ENCODE assay signal across 9 mouse cellular contexts in genomic region chr12:108959639-108960219, GRCm38 (mm10).
DNase-seq lines count a peak whose midpoint lies in the region; ATAC-seq and TF ChIP-seq lines count a peak whose summit lies in the region.
"Had no signal": no experiment of that assay in that cellular context is flagged by ENCODE, and none has a peak within 500 bp of the region (broad histone marks: within the 10 kb centered on the region; RNA-seq: fewer than 3 reads in every experiment).

No protein-coding gene starts in this region.

- H3K4me2 ChIP-seq in lung, embryonic 14.5 days, result peak overlapping the region; percentile 52
- peak overlapping the region; percentile 53 for H3K4me2 ChIP-seq in forebrain, postnatal 0 days (ENCODE audit: low read depth)
- peak overlapping the region; percentile 53 for H3K4me2 ChIP-seq in stomach, embryonic 14.5 days (replicated peaks; ENCODE audit: low read depth, low read length)
- H3K4me2 ChIP-seq: liver, embryonic 15.5 days had no signal

- DNase-seq in lung, embryonic 14.5 days, result no peak
- DNase-seq in lung, postnatal 4 days, result no peak
- no peak for DNase-seq in forebrain, postnatal 0 days
- peak; percentile 44 to 78 for DNase-seq in kidney, postnatal 25 days
- no peak for DNase-seq in left cerebral cortex, postnatal 4 days
- no peak for DNase-seq in layer of hippocampus, adult 9-10 months (ENCODE audit: low spot score)
- DNase-seq in right cerebral cortex, adult 2 months (ENCODE audit: low spot score in 2 of 2), result no peak

- no peak overlapping the region for H3K9ac ChIP-seq in lung, embryonic 14.5 days
- H3K9ac ChIP-seq in forebrain, postnatal 0 days, result peak overlapping the region; percentile 19; the same call in 1 of the 2 replicates
- no peak overlapping the region for H3K9ac ChIP-seq in stomach, embryonic 14.5 days (replicated peaks; ENCODE audit: low read depth, low read length)
- H3K9ac ChIP-seq: liver, embryonic 15.5 days had no signal

- H3K4me3 ChIP-seq in lung, embryonic 14.5 days (ENCODE audit: low read depth, low read length), result no peak overlapping the region
- peak overlapping the region; percentile 25; the same call in 1 of the 2 replicates for H3K4me3 ChIP-seq in forebrain, postnatal 0 days (ENCODE audit: low read depth, low read length)
- H3K4me3 ChIP-seq in stomach, embryonic 14.5 days (ENCODE audit: low read depth, low read length), result peak overlapping the region; percentile 25
- H3K4me3 ChIP-seq: liver, embryonic 15.5 days had no signal

- no peaks in the 10 kb centered on the region for H3K27me3 ChIP-seq in lung, embryonic 14.5 days (ENCODE audit: insufficient read depth, low read length)
- no peaks in the 10 kb centered on the region; the same call in 1 of the 2 replicates for H3K27me3 ChIP-seq in forebrain, postnatal 0 days (ENCODE audit: insufficient read depth, low read length)
- H3K27me3 ChIP-seq in stomach, embryonic 14.5 days (ENCODE audit: control insufficient read depth, insufficient read depth, low read length), result no peaks in the 10 kb centered on the region

- 39% methylated on average over 12 of the region's 12 CpGs for WGBS in lung, embryonic 14.5 days
- 16% methylated on average over 12 of the region's 12 CpGs for WGBS in forebrain, postnatal 0 days
- WGBS in stomach, embryonic 14.5 days, result 36% methylated on average over 12 of the region's 12 CpGs

- no peaks in the 10 kb centered on the region for H3K9me3 ChIP-seq in lung, embryonic 14.5 days (ENCODE audit: low read depth, low read length)
- no peaks in the 10 kb centered on the region for H3K9me3 ChIP-seq in forebrain, postnatal 0 days (ENCODE audit: low read length)
- no peaks in the 10 kb centered on the region for H3K9me3 ChIP-seq in stomach, embryonic 14.5 days (ENCODE audit: control insufficient read depth, low read depth, low read length)
- H3K9me3 ChIP-seq: liver, embryonic 15.5 days had no signal

- intact Hi-C loops in left cerebral cortex, postnatal 4 days (cut with DNase I), result no loop called here

- no peak for TF ChIP-seq CTCF in lung, embryonic 14.5 days (IDR thresholded peaks at IDR 0.05; ENCODE audit: low read depth)
- no peak for TF ChIP-seq CTCF in forebrain, postnatal 0 days (IDR thresholded peaks at IDR 0.05; ENCODE audit: low read depth)

- no peaks in the 10 kb centered on the region for H3K36me3 ChIP-seq in lung, embryonic 14.5 days (ENCODE audit: insufficient read depth)
- H3K36me3 ChIP-seq in forebrain, postnatal 0 days (ENCODE audit: insufficient read depth), result no peaks in the 10 kb centered on the region
- no peaks in the 10 kb centered on the region for H3K36me3 ChIP-seq in stomach, embryonic 14.5 days (ENCODE audit: control insufficient read depth, insufficient read depth, low read length)
- H3K36me3 ChIP-seq: liver, embryonic 15.5 days had no signal

- H3K4me1 ChIP-seq in lung, embryonic 14.5 days (ENCODE audit: insufficient read depth), result peaks cover 5% of the 10 kb centered on the region; the same call in 1 of the 2 replicates
- H3K4me1 ChIP-seq in forebrain, postnatal 0 days (ENCODE audit: insufficient read depth), result peaks cover 14% of the 10 kb centered on the region
- peaks cover 7% of the 10 kb centered on the region; the same call in 1 of the 2 replicates for H3K4me1 ChIP-seq in stomach, embryonic 14.5 days (ENCODE audit: control insufficient read depth, insufficient read depth, low read length)
- H3K4me1 ChIP-seq: liver, embryonic 15.5 days had no signal

- no peak overlapping the region for H3K27ac ChIP-seq in lung, embryonic 14.5 days (ENCODE audit: low read depth)
- no peak overlapping the region for H3K27ac ChIP-seq in forebrain, postnatal 0 days (ENCODE audit: low read depth, low read length)
- no peak overlapping the region for H3K27ac ChIP-seq in stomach, embryonic 14.5 days (ENCODE audit: low read length)
- H3K27ac ChIP-seq: liver, embryonic 15.5 days had no signal

- ATAC-seq in lung, embryonic 14.5 days (ENCODE audit: insufficient read depth), result no peak
- peak; percentile 57 for ATAC-seq in forebrain, postnatal 0 days
- ATAC-seq in stomach, embryonic 14.5 days (ENCODE audit: insufficient number of reproducible peaks, insufficient read depth, low FRiP score, low read depth), result no peak

Comparison
In these comparisons a context has a peak if more than half of its experiments do, and no peak if none do; other contexts are left out.
1. DNase-seq: peak in kidney, postnatal 25 days (2 of 2); none in lung, embryonic 14.5 days (single experiment), lung, postnatal 4 days (0 of 2), forebrain, postnatal 0 days (single experiment), left cerebral cortex, postnatal 4 days (single experiment), layer of hippocampus, adult 9-10 months (single experiment) and right cerebral cortex, adult 2 months (0 of 2).
2. Peak in every context shown above with its lines, with median percentiles within 50 percentile points of each other: H3K4me2 ChIP-seq.